Comparison of ENCODE assay signal across 17 mouse cellular contexts in the genomic region with DNA sequence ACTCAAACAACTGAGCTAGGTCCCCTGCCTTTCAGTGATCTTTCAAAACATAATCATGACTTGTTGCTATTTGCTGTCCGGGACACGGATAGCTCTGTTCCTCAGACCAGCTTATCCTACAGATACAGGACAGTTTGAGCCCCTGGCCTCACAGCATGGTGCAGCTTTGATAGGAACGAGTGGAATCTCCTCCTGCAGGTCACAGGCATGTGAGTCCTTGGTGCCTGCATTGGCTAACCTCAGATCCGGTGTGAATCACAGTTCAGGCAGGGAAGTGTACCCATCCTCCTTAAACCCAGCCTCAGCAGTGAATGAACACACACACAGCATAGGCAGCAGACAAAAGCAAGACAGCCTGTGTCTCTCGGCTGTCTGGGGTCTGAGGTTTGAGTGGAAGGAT. TPM values are rescaled to one million over a fixed set of nuclear protein-coding genes. Genes with fewer than 3 reads are reported as not detected.
"Had no signal": no experiment of that assay in that cellular context is flagged by ENCODE, and none has a peak within 500 bp of the region (broad histone marks: within the 10 kb centered on the region; RNA-seq: fewer than 3 reads in every experiment).

No protein-coding gene starts in this region.

- H3K4me1 ChIP-seq: stomach, embryonic 15.5 days had no signal

- H3K4me3 ChIP-seq: left cerebral cortex, adult 2 months; limb, embryonic 10.5 days; liver, embryonic 15.5 days; midbrain, embryonic 10.5 days; myocyte; neural tube, embryonic 15.5 days; stomach, embryonic 15.5 days had no signal

- H3K27ac ChIP-seq: left cerebral cortex, adult 2 months; limb, embryonic 10.5 days; liver, embryonic 15.5 days; midbrain, embryonic 10.5 days; neural tube, embryonic 15.5 days; stomach, embryonic 15.5 days had no signal

- H3K9ac ChIP-seq: liver, embryonic 15.5 days; lung, embryonic 14.5 days; neural tube, embryonic 15.5 days; stomach, embryonic 15.5 days had no signal

- H3K36me3 ChIP-seq: limb, embryonic 10.5 days; liver, embryonic 15.5 days; midbrain, embryonic 10.5 days; neural tube, embryonic 15.5 days; stomach, embryonic 15.5 days had no signal

- H3K27me3 ChIP-seq: liver, embryonic 15.5 days; neural tube, embryonic 15.5 days; stomach, embryonic 15.5 days had no signal

- H3K4me2 ChIP-seq: liver, embryonic 11.5 days; liver, embryonic 15.5 days; lung, embryonic 14.5 days; neural tube, embryonic 15.5 days; stomach, embryonic 15.5 days had no signal

- DNase-seq: kidney, postnatal 10 days; kidney, postnatal 4 days; lung, embryonic 14.5 days; lung, postnatal 10 days; midbrain, embryonic 14.5 days; right cerebral cortex, postnatal 14 days; thymus, adult 18-20 months; thymus, postnatal 25 days had no signal

- H3K9me3 ChIP-seq: limb, embryonic 10.5 days; liver, embryonic 15.5 days; midbrain, embryonic 10.5 days; neural tube, embryonic 15.5 days; stomach, embryonic 15.5 days had no signal

RNA-seq across cellular contexts. Expression of a gene that starts 50.5 kb away (rescaled TPM):
- total RNA-seq: megakaryocyte, adult 5-6 weeks had no signal
